Mouse (Mus musculus): ENCODE measurements around the gene Chchd6.

- 0 out of 2 replicates have a peak, but pooled peaks have one; percentile 4 for TF ChIP-seq CTCF (IDR thresholded peaks at IDR 0.05; ENCODE audit: insufficient read depth, low read length)
- TF ChIP-seq POLR2A (IDR thresholded peaks at IDR 0.05; ENCODE audit: borderline replicate concordance, extremely low read depth, low read depth, low read length), result peak; percentile 71; the same call in 1 of the 2 replicates
Measured at GRCm38 (mm10) chr6:89362281-89363106, 233.0 kb downstream of the Chchd6 start, which contains the start of gene Plxna1.
